Mouse (Mus musculus) lung, embryonic 14.5 days (tissue): ENCODE data around the gene Emx1. TPM values are rescaled to one million over a fixed set of nuclear protein-coding genes. Genes with fewer than 3 reads are reported as not detected.
A peak's percentile ranks its signal among the peaks of the same experiment; 100 is the strongest.

Experiments
- ATAC-seq: fragments of 200-750 bp; cut with Nextera tagmentation; 2 replicates; pipeline ENCODE4 v1.8.0; 2017; ENCODE audit warnings: mild to moderate bottlenecking, moderate TSS enrichment, moderate library complexity; ENCODE audit not compliant: insufficient read depth
- DNase-seq: peaks from one replicate; pipeline ENCODE4 v3.0.0-alpha.2; 2015
- H3K27ac ChIP-seq: fragments of 300-500 bp; sonication (generic); 2 replicates; pipeline ENCODE4 v1.5.1; 2014; ENCODE audit warnings: low read depth, mild to moderate bottlenecking, moderate library complexity
- H3K27me3 ChIP-seq: fragments of 300-500 bp; sonication (generic); 2 replicates; pipeline ENCODE4 v1.6.1; 2014; ENCODE audit warnings: low read length, control low read depth; ENCODE audit not compliant: insufficient read depth
- H3K36me3 ChIP-seq: fragments of 300-500 bp; sonication (generic); 2 replicates; pipeline ENCODE4 v1.6.1; 2014; ENCODE audit warnings: control low read depth; ENCODE audit not compliant: insufficient read depth
- H3K4me1 ChIP-seq: fragments of 300-500 bp; sonication (generic); 2 replicates; pipeline ENCODE4 v1.6.1; 2014; ENCODE audit warnings: antibody characterized with exemption, control low read depth; ENCODE audit not compliant: insufficient read depth
- H3K4me2 ChIP-seq: fragments of 300-500 bp; sonication (generic); 2 replicates; pipeline ENCODE4 v1.6.1; 2014; ENCODE audit warnings: mild to moderate bottlenecking
- H3K4me3 ChIP-seq: fragments of 300-500 bp; sonication (generic); 2 replicates; pipeline ENCODE4 v1.5.1; 2014; ENCODE audit warnings: low read depth, low read length
- H3K9ac ChIP-seq: fragments of 300-500 bp; sonication (generic); 2 replicates; pipeline ENCODE4 v1.6.1; 2014
- H3K9me3 ChIP-seq: fragments of 300-500 bp; sonication (generic); 2 replicates; pipeline ENCODE4 v1.6.1; 2016; ENCODE audit warnings: low read depth, low read length, control low read depth
- CTCF ChIP-seq: IDR thresholded peaks from 2 replicates; pipeline ENCODE4 v1.5.1; 2016; ENCODE audit warnings: antibody characterized with exemption, low read depth
- WGBS: fragments of 180-500 bp; shearing (Covaris S2); extraction: QIAGEN DNeasy Blood & Tissue Kit; methylation state at CpG from one replicate; pipeline ENCODE4 v1.1.7; 2014; 5-methylcytosine and 5-hydroxymethylcytosine counted together
- polyA plus RNA-seq: library from polyadenylated mRNA; unstranded; fragments of >200 nt; fragmentation: Nextera tagmentation; extraction: Ambion mirVana; gene quantifications from 2 replicates; pipeline ENCODE4 v1.2.1, GENCODE M21; 2014

Gene Emx1
- polyA plus RNA-seq, 1 experiment from 2014 or later: not detected

DNA sequence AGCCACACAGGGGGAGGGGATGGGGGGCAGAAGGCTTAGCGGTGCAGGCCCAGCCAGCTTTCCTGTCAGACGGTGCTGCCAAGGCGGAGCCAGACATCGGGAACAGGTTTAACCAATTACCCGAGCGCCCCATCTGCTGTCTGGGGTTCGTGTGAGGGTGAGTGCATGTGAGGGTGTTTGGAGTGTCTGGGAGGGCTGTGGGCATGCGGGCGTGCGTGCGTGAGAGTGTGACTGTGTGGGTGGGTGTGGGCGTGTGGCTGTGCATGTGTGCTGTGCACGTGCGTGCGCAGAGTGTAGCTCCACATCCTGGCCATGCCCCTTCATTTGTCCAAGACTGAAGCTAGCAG lies 19.7 kb downstream of the Emx1 start:
- no peak for TF ChIP-seq CTCF
- Histone ChIP-seq H3K36me3 (no peaks in the 10 kb centered on the region), H3K27ac (no peak overlapping the region), H3K9me3 (no peaks in the 10 kb centered on the region), H3K4me3 (no peak overlapping the region), H3K4me1 (no peaks in the 10 kb centered on the region), H3K4me2 (no peak overlapping the region), H3K27me3 (no peaks in the 10 kb centered on the region), H3K9ac (no peak overlapping the region)
- 31% methylated on average over 15 of the region's 15 CpGs for WGBS
- DNase-seq: no peak
- peak; percentile 58; the same call in 1 of the 2 replicates for ATAC-seq

DNA sequence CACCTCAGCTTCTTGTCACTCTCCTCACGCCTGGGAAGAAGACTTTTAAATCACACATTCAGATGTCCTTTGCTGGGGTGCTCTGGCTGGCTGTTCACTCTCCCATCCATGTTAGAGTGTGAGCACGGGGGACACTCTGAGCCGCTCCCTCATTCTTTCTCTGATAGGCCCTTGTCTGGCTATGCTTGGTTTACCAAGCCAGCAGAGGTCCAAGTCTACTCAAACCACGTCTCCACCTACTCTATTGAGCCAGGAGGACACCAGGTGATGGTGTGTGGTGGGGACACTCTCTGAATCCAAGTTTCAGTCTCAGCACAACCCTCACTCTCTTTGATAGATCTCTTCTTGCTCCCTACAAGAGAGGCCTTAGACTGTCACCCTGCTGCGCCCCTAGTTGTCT lies 20.1 kb downstream of the Emx1 start:
- no peaks in the 10 kb centered on the region for H3K4me1 ChIP-seq
- H3K4me2 ChIP-seq: no peak overlapping the region
- no peak overlapping the region for H3K27ac ChIP-seq
- 65% methylated on average over 5 of the region's 5 CpGs for WGBS
- TF ChIP-seq CTCF: no peak
- no peaks in the 10 kb centered on the region for H3K27me3 ChIP-seq
- ATAC-seq (no peak), DNase-seq (no peak)
- no peaks in the 10 kb centered on the region for H3K9me3 ChIP-seq
- H3K36me3 ChIP-seq: no peaks in the 10 kb centered on the region
- no peak overlapping the region for H3K4me3 ChIP-seq
- no peak overlapping the region for H3K9ac ChIP-seq

GRCm38 (mm10) chr6:85209226-85209967 lies 22.2 kb downstream of the Emx1 start:
- no peak for TF ChIP-seq CTCF

DNA sequence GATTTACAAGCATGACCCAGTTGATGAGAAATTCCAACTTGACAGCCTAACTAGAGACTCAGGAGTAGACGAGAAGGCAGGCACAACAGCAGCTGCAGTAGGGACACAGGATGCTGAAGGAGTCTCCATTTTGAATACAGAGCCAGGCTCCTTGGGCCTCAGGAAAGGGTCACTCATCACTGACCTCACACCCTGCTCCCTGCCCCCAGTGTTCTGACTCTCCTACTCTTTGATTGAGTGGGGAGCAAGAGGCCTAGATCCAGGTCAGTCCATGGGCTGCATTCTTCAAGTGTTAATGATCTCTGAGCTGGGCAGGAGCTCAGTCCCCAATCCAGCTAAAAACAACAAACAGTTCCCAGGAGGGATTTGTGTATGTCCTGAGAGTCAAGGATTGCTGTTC lies 23.4 kb downstream of the Emx1 start:
- no peaks in the 10 kb centered on the region for H3K36me3 ChIP-seq
- H3K9ac ChIP-seq: no peak overlapping the region
- no peak for TF ChIP-seq CTCF
- H3K9me3 ChIP-seq: no peaks in the 10 kb centered on the region
- H3K27ac ChIP-seq: no peak overlapping the region
- DNase-seq (no peak), ATAC-seq (no peak)
- whole genome bisulfite sequencing: 16% methylated on average over 1 of the region's 1 CpGs
- no peaks in the 10 kb centered on the region for H3K27me3 ChIP-seq
- no peak overlapping the region for H3K4me3 ChIP-seq
- no peak overlapping the region for H3K4me2 ChIP-seq
- H3K4me1 ChIP-seq: no peaks in the 10 kb centered on the region

More at GRCm38 (mm10) chr6:85209226-85209967, 22.2 kb downstream of the Emx1 start:
- no peak overlapping the region for H3K27ac ChIP-seq
- H3K4me2 ChIP-seq: no peak overlapping the region
- no peaks in the 10 kb centered on the region for H3K36me3 ChIP-seq
- H3K9me3 ChIP-seq: no peaks in the 10 kb centered on the region
- 63% methylated on average over 9 of the region's 9 CpGs for WGBS
- no peaks in the 10 kb centered on the region for H3K4me1 ChIP-seq
- H3K4me3 ChIP-seq: no peak overlapping the region
- ATAC-seq (no peak), DNase-seq (peak; percentile 41)
- no peak overlapping the region for H3K9ac ChIP-seq
- H3K27me3 ChIP-seq: no peaks in the 10 kb centered on the region

GRCm38 (mm10) chr6:85218251-85218650 lies 31.0 kb downstream of the Emx1 start:
- 45% methylated on average over 4 of the region's 4 CpGs for WGBS
- no peak for ATAC-seq
- no peaks in the 10 kb centered on the region for H3K9me3 ChIP-seq
- H3K9ac ChIP-seq: no peak overlapping the region
- H3K4me2 ChIP-seq: no peak overlapping the region
- H3K4me3 ChIP-seq: no peak overlapping the region
- H3K27ac ChIP-seq: no peak overlapping the region
- no peaks in the 10 kb centered on the region for H3K36me3 ChIP-seq
- H3K27me3 ChIP-seq: no peaks in the 10 kb centered on the region
- DNase-seq: no peak
- no peak for TF ChIP-seq CTCF
- H3K4me1 ChIP-seq: peaks cover 3% of the 10 kb centered on the region; the same call in 1 of the 2 replicates

- WGBS: 38% methylated on average over 5 of the region's 5 CpGs
- no peaks in the 10 kb centered on the region for H3K36me3 ChIP-seq
- DNase-seq (no peak), ATAC-seq (peak; percentile 52; the same call in 1 of the 2 replicates)
- peaks cover 3% of the 10 kb centered on the region; the same call in 1 of the 2 replicates for H3K4me1 ChIP-seq
- H3K27ac ChIP-seq: no peak overlapping the region
- no peaks in the 10 kb centered on the region for H3K27me3 ChIP-seq
- H3K4me2 ChIP-seq: no peak overlapping the region
- no peak overlapping the region for H3K9ac ChIP-seq
- no peak overlapping the region for H3K4me3 ChIP-seq
- no peaks in the 10 kb centered on the region for H3K9me3 ChIP-seq
- no peak for TF ChIP-seq CTCF
These were observed 31.6 kb downstream of the Emx1 start for GRCm38 (mm10) chr6:85218684-85219445.

GRCm38 (mm10) chr6:85219706-85220105 lies 32.5 kb downstream of the Emx1 start:
- Histone ChIP-seq H3K27ac (no peak overlapping the region), H3K9me3 (no peaks in the 10 kb centered on the region), H3K4me2 (no peak overlapping the region), H3K36me3 (no peaks in the 10 kb centered on the region), H3K4me3 (no peak overlapping the region), H3K9ac (no peak overlapping the region), H3K4me1 (peaks cover 3% of the 10 kb centered on the region; the same call in 1 of the 2 replicates), H3K27me3 (no peaks in the 10 kb centered on the region)
- ATAC-seq (no peak), DNase-seq (no peak)
- TF ChIP-seq CTCF: no peak
- WGBS: 87% methylated on average over 11 of the region's 11 CpGs
